ENCODE assay signal across 9 mouse cellular contexts in the genomic region with DNA sequence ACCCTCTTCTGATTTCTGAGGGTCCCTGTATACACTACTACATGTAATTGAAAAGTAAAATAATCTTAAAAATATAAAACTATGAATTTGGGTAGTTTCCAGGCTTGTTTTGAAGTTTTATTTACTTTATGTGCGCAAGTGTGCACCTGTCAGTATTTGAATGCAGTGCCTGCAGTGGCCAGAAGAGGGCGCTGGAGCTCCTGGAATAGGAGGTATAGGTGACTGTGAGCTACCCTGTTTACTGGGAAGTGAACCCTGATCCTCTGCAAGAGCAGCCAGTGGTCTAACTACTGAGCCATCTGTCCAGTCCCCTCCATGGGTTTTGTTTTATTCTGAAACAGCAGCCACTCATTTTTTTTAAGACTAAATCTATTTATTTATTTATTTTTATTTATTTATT. TPM values are rescaled to one million over a fixed set of nuclear protein-coding genes. Genes with fewer than 3 reads are reported as not detected.
DNase-seq lines count a peak whose midpoint lies in the region; ATAC-seq lines count a peak whose summit lies in the region.
"Had no signal": no experiment of that assay in that cellular context is flagged by ENCODE, and none has a peak within 500 bp of the region (broad histone marks: within the 10 kb centered on the region; RNA-seq: fewer than 3 reads in every experiment).

No protein-coding gene starts in this region.

- no peak overlapping the region for H3K4me3 ChIP-seq in heart, embryonic 12.5 days
- no peak overlapping the region for H3K4me3 ChIP-seq in neural tube, embryonic 11.5 days (ENCODE audit: low read depth, low read length)

- no peak overlapping the region for H3K9ac ChIP-seq in heart, embryonic 12.5 days
- no peak overlapping the region for H3K9ac ChIP-seq in neural tube, embryonic 11.5 days (ENCODE audit: low read length)

- ATAC-seq in heart, embryonic 12.5 days (ENCODE audit: insufficient number of reproducible peaks, low FRiP score) = no peak
- ATAC-seq in neural tube, embryonic 11.5 days (ENCODE audit: insufficient read depth, low FRiP score, low TSS enrichment) = no peak

- 45% methylated on average over 2 of the region's 2 CpGs for WGBS in heart, embryonic 12.5 days
- WGBS in neural tube, embryonic 11.5 days = 49% methylated on average over 2 of the region's 2 CpGs

- H3K4me2 ChIP-seq in heart, embryonic 12.5 days = no peak overlapping the region
- no peak overlapping the region for H3K4me2 ChIP-seq in neural tube, embryonic 11.5 days (ENCODE audit: low read depth)

- peak; percentile 21 to 49 for DNase-seq in heart, adult 18-20 months
- peak; percentile 75 for DNase-seq in 3T3-L1 (ENCODE audit: low read depth, low spot score)
- peak; percentile 66 for DNase-seq in NIH3T3 (ENCODE audit: low read depth)
- DNase-seq in cerebellum, postnatal 36 days = peak; percentile 53 to 54
- DNase-seq in kidney, postnatal 14 days = peak; percentile 41
- peak; percentile 57 for DNase-seq in neural tube, embryonic 11.5 days (ENCODE audit: low spot score)
- peak; percentile 94 for DNase-seq in thymus, postnatal 4 days

- H3K4me1 ChIP-seq in heart, embryonic 12.5 days (replicated peaks) = 0 out of 2 replicates have a peak, but pooled peaks cover 6% of the 10 kb centered on the region
- no peaks in the 10 kb centered on the region for H3K4me1 ChIP-seq in neural tube, embryonic 11.5 days (ENCODE audit: control insufficient read depth, insufficient read depth, low read length)

- H3K27ac ChIP-seq in heart, embryonic 12.5 days (ENCODE audit: poor library complexity, severe bottlenecking) = no peak overlapping the region
- no peak overlapping the region for H3K27ac ChIP-seq in neural tube, embryonic 11.5 days (ENCODE audit: low read depth, low read length)

- peaks cover 3% of the 10 kb centered on the region; the same call in 1 of the 2 replicates for H3K9me3 ChIP-seq in heart, embryonic 12.5 days (replicated peaks)
- no peaks in the 10 kb centered on the region for H3K9me3 ChIP-seq in neural tube, embryonic 11.5 days (ENCODE audit: control insufficient read depth, low read length)

- H3K27me3 ChIP-seq in heart, embryonic 12.5 days (replicated peaks) = peaks cover 8% of the 10 kb centered on the region
- no peaks in the 10 kb centered on the region for H3K27me3 ChIP-seq in neural tube, embryonic 11.5 days (ENCODE audit: control insufficient read depth, insufficient read depth, low read length)

- H3K36me3 ChIP-seq in heart, embryonic 12.5 days = no peaks in the 10 kb centered on the region
- no peaks in the 10 kb centered on the region for H3K36me3 ChIP-seq in neural tube, embryonic 11.5 days (ENCODE audit: control insufficient read depth, insufficient read depth, low read length)

RNA-seq across cellular contexts. Expression of a gene that starts 9.3 kb away (rescaled TPM):
- not detected for total RNA-seq in heart, adult 18-20 months (2021)
- polyA plus RNA-seq in heart, embryonic 12.5 days (2016; fragmentation: Nextera tagmentation; extraction: Ambion mirVana) = not detected in 2 replicates
- not detected in 2 replicates for polyA plus RNA-seq in neural tube, embryonic 11.5 days (2014; fragmentation: Nextera tagmentation; extraction: Ambion mirVana)
- total RNA-seq: left cerebral cortex, postnatal 25 days had no signal

RNA-seq across cellular contexts. Expression of a gene that starts 24.5 kb away (rescaled TPM):
- not detected for total RNA-seq in heart, adult 18-20 months (2021)
- not detected in 2 replicates for polyA plus RNA-seq in heart, embryonic 12.5 days (2016; fragmentation: Nextera tagmentation; extraction: Ambion mirVana)
- not detected in 2 replicates for polyA plus RNA-seq in neural tube, embryonic 11.5 days (2014; fragmentation: Nextera tagmentation; extraction: Ambion mirVana)
- total RNA-seq: left cerebral cortex, postnatal 25 days had no signal

Comparison
In these comparisons a context has a peak if more than half of its experiments do, and no peak if none do; other contexts are left out.
1. DNase-seq: peak in every context shown above with its lines; median percentile 94 in thymus, postnatal 4 days; 75 in 3T3-L1; 66 in NIH3T3; 57 in neural tube, embryonic 11.5 days; 54 in cerebellum, postnatal 36 days; 41 in kidney, postnatal 14 days; 35 in heart, adult 18-20 months.